Mouse (Mus musculus) embryo, embryonic 10 days (tissue): ENCODE measurements around the gene Foxd1.

Experiments
- DNase-seq: peaks from one replicate; pipeline ENCODE4 v3.0.0-alpha.2; 2015; ENCODE audit warnings: low spot score

Foxd1 gene

DNA sequence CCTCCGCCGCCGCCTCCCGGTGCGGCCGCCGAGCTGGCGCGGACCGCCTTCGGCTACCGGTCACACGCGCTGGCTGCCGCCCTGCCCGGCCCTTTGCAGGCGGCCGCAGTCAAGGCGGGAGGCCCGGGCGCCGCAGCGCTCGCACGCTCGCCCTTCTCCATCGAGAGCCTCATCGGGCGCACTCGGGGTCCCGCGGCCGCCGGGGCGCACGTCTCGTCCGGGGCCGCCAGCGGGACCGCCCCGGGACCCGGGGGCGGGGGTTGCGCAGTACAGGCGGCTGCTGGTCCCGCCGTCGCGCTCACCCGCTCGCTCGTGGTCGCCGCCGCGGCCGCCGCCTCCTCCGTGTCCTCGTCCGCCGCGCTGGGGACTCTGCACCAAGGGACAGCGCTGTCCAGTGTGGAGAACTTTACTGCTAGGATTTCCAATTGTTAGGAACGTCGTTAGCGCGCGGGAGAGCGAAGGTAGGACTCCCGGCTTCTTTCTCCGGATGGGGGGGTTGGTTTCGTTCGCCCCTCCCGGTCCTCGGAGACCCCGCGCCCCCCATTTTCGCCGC, 1.6 kb downstream of the Foxd1 start:
- DNase-seq: peak; percentile 61

DNA sequence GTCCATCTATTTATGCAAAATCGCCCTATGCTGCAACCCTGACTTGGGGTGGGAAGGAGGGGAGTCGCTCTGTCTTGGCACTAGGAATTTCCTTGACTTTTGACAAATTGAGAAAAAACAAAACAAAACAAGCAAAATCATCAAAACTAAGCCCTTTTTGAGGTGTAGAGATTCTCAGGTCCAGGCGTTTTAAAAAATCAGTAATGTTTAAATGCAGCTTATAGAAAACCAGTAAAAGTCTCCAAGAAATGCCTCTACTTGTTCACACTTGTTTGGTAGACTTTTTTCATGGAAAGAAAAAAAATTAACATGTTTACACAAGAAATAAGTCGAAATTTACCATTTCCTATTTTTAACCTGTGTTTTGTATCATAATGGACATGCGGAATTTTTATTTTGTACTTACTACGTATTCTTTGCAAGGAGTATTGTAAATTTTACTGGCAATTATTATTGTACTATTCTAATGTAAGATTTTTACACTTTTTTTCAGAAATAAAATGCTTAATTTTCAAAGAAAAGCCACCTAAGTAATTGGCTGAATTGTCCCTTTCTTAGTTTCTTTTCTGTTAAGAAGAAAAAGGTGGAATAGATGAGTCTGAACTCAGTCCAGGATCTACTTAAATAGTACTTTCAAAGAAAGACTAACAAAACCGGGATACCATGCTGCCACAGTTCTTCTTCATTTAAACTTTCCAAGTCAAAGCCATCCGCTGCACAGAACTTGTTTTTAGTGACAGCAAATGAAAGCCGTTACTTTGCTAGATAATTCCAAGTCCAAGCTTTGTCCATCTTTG, 2.3 kb downstream of the Foxd1 start:
- no peak for DNase-seq

DNA sequence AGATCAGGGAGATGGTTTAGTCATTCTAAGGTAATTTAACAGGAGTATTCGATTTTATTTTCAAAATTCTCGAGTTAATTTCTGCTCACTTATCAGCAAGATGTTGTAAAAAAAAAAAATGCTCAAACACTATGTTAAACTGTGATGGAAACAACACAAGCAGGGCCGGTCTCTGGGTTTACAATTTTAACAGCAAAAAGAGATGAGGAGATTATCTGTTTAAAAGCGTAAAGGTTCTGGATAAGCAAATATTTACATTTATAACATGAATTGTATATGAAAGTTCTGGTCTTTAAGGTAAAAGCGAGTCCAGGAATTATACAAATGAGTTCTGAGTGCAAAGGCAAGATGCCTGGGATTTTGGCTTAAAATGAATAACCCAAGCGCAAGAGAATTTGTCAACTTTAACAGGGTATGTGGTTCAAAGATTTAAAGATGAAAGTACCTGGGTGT, 3.0 kb downstream of the Foxd1 start:
- DNase-seq: no peak

DNA sequence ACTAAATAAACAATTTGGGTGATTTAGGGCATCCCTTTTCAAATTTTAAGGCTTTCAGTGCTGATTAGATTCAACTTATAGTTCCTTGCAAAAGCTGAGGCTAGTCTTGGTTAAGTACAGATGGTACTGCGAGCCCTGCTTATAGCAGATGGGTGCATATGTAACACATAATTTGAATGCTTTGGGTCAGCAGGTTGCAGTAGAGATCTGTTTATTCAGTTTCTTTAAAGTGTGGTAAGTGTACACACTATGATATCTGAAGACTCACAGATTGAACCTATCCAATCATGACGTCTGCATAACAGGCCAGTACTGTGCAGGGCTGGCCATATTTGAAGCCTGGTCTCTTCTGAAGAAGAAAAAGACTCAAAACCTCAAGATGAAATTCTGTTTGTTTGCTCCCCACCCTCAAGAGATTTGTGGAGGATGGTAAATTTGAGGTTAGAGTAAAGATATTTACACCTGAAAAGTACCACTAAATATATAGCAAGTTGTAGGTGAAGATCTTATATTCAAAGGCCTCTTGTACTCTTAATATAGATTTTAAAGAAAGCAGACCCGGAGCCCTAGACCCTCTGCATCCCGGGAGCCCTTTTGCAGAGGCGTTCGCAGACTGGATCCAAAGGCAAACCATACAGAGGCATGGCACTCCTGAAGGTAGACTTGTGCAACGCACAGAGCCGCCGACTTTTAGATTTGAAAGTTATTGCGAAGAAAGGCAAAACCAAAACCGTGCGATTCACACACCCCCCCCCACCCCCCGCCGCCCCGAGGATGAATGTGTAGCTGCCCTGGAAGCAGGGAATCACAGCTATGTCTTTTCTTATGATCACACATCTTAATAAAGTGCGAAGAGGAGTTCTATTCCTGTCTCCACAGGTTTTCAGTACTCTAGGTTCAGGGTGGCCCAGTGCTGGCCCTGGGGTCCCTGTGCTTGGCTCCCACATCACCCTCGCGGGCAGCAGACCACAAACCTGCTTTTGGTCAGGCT, 3.7 kb downstream of the Foxd1 start:
- DNase-seq: no peak

DNA sequence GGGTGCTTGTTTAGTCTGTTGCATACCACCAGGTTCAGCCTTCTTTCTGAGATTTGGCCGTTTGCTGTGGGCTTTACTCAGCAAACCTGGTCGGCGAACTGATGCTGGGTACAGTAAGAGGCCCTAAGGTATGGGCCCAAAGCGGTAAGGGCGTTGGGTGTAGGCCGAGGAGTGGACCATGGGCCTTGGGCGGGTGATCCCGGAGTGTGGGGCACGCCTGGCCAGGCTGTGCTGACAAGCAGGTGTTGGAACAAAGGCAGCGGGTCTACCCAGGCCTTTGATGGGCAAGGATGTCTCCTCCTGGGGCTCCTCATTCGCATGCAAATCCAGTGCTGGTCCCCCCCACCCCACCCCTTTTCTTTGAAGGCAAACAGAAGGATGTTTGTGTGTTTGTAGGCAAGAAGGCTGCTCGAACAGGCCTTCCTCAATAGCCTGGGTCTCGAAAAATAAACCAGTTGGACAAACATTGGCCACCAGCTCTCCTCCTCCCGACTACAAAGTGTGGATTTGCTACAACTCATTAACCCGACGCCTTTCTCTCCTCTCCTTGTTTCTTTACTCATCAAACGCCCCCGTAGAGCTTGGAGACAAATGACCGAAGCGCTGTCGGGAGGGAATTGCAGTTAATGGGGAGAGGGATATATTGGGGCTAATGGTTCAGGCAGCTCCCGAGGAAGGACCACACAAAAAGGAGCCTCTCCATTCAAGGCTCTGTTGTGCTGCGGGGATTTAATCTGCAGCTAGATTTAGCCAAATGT, 4.6 kb downstream of the Foxd1 start:
- DNase-seq: peak; percentile 64

DNA sequence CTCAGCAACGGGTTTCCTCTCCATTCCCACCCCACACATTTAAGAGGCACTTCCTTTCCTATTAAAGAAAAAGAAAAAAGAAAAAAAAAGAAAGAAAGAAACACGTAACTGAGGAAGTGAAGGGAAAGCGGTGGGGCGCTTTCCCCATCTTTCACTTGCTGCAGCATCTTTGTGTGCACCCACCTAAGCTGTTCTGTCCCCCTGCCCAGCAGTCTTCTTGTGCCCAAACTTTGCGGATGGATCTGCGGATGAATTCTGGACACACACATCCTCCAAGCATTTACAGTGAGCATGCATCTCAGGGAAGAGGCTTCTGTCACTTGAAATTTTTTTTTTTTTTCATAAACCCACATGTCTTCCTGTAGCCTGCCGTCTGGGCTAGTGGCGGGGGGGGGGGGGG, 5.3 kb downstream of the Foxd1 start:
- DNase-seq: peak; percentile 57

DNA sequence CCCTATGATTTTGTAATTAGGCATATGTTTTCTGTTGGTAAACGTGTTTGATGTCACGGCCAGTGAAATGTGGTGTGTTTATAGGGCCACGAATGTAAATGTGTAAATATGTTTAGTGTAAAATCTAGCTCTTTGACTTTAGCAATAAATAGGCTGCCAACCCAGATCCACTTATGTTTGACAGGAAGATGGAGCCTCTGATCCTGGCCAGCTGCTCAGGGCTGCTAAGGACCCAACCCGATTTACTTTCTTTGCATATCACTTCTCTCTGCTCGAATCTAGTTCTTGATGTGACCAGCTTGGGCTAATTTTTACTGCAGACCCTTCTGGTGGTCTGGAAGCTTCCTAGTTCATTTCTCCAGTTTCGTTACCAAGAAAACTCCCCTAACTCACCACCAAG, 6.3 kb downstream of the Foxd1 start:
- DNase-seq: no peak

DNA sequence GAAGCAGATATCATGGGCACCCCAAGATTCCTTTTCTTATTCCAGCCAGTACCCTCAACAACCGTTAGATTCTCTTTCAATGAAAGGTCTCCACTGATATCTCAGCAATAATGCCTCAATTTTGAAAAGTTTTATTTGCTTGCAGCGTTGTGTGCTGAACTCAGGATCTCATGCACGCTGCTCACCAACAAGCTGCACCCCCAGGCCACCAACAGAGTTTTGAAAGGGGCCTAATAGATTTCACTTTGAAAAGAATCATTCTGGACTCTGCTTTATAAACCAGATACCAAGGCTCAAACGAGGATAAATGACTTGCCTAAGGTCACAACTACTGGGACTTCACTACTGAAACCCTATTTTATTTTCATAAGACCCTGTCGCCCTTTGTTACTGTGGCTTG, 7.1 kb downstream of the Foxd1 start:
- no peak for DNase-seq

DNA sequence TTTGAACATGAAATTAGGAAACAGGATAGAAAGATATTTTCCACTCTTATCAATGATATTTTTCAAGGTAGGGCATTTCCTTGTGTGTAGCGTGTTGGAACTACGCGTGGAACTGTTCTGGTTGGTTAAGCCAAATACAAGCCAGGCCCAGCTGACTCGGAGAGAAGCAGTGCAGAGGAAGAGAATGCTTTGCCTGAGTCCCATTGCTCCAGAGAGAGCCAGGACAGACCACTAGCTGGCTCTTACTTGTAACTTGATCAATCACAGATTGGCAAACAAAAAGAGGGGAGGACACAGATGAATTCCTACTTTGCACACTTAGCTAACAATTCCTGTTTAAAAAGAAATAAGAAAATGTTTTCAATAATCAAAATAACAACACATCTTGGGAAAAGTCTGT, 9.0 kb downstream of the Foxd1 start:
- DNase-seq: peak; percentile 58

DNA sequence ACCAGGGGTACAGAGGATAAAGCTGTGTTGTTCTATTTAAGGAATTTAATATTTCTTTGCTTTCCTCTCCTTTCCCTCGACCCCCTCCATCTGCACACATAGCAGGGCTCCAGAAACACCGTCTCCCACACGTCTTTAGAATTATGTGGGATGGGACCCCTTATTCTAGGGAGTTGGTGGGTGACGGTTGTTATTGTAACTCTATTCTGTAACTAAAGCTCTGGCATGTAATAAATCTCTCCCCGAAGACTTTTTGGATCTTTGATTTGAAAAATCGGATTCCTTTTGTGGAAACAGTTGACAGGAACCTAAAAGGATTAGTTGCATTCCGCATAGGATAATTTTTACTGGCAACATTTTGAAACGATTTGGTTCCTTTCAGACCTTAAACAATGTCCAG, 11.0 kb downstream of the Foxd1 start:
- DNase-seq: no peak

DNA sequence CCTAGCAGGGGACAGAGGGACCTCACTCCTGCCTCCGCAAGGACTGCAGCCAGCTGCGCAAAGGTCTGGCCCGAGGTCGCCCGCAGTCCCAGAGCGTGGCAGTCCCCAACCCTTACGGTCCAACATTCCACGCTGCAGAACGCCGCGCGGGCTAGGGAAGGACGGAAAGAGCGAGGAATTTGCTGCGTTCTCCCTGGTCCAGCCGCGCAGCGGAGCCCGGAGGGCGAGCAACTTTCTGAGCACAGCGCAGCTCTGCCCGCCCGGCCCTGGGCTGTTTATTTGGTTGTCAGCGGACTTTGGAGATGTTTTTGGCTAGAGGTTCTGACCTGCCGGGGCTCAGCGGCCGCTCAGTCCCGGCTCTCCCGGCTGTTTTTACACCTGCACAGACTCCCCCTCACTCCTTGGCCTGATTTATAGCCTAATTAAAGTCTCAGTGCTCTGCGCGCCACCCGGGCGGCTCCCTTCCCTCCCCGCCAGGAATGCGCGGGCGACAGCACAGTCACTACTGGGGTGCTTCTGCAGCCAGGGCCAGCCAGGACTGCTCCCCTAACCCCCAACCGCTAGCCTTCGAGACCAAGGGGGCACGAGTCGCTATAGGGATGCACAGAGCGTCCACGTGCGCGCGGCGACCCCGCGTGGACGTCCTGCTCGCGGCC, 11.9 kb downstream of the Foxd1 start:
- DNase-seq: peak; percentile 51

DNA sequence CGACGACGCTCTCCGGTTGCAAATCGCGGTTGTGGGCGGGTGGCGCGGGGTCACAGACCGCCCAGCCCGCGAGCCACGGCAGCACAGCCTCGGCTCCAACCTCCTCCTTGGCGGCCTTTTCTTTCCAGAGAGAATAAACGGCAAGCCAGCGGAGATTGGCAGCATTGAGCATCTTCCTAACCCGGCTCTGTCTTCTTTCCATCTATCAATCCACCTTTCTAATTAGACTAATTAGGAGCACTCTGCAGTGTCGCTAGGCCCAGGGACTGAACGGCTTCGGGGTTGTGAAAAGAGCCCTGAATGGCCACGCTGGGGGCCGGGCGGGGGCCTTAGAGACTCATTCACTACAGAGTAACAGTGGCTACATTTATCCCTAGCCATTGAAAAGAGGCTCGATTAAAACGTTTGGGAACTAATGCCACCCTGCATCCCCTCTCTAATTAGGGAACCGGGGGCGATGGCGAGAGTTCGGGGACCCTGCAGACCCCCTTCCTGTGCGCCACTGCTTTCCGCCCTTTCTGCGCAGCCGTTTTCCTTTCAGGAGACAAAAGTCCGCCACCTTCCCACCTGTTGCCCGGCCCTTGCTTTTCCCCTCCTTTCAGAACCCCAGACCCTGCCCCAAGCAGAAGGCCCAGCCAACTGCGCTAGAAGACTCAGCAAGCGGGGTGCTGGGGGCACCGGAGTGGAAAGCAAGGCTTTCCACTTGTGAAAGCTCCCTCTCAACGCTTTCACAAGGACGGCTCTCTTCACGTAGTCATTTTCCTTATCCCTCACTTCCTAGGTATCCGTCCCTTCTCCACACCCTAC, 12.6 kb downstream of the Foxd1 start:
- DNase-seq: peak; percentile 58

DNA sequence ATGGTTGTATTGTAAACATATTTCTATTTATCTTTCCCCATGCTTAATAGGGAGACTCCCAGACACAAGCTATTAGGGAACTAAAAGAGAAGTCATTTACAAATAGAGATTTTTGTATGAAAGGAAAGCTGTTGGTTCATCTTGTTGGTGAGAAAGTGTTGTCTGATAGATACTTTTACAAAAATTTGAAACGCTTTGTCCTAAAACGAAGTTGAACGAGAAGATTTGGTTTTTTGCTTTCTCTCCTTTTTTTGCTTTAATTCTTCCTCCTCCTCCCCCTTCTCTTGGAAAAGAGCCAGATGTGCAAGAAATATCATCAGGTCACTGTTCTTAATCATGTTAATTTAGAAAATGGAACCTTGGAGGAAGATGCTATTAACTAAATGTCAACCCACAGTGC, 13.6 kb downstream of the Foxd1 start:
- DNase-seq: no peak

DNA sequence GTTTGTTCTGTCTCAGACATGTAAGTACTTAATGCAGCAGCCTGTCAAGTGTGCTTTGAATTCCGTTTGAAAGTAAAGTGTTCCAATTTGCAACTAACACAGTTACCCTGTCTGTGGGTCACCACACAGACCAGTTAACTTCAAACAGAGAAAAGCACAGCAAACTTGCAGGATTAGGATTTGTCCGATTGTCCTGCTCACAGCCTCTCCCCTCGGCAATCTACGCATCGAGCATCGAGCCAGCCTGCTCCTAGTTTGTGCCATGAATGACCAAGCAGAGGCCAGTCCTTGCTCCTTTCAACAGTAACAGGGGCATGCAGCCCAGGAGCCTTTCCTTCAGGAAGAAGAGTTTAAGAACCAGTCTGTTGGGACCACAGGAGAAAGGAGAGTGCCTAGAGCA, 15.0 kb downstream of the Foxd1 start:
- DNase-seq: no peak

DNA sequence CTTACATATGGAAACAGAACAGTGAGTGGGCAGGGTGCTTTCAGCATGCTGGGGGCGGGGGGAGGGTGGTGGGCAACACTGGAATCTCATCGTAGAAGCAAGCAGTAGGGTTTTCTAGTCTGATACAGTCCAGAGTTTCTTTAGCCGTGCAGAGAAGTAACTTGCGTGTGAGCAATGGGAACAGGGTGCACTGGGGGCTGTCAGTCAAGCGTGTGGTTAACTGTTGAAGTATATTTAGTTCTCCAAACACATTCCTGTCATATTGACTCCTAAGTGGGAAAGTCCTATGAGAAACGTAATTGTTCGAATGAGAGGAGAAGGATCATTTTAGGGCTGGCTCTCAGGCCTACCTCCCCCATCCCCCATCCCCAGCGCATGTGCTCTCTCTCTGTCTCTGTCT, 20.5 kb downstream of the Foxd1 start:
- no peak for DNase-seq

DNA sequence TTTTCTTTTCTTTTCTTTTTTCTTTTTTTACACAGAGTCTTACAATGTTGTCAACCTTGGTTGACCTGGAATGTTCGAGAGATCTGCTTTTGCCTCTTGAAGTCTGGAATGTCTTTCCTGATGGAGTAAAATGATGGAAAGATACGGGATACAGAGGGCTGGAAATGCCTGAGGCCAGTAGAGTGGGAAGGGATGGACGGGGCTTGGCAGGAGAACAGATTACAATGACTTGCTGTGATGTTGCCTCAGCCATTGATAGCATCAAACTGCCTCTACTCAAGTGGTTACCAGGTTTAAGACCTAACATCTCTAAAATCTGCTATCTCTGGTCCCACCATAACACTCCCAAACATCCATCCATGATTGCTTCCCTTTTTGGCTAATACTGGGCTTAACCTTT, 20.9 kb downstream of the Foxd1 start:
- DNase-seq: no peak

DNA sequence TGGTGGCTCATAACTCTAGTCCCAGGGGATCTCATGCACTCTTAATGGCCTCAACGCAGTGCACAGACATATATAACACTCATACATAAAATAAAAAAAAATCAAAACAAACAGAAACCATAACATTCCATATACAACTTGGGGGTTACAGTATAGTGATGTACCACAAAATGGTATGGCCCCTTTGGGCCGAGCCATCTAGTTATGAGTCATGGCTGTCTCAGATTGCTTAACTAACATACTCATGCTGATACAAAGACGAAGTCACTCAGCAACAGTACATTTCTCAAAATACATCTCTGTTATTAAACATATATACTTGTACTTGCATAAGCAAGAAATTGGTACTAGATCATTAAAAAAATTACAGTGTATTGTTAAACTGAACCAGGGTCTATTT, 23.7 kb downstream of the Foxd1 start:
- no peak for DNase-seq

DNA sequence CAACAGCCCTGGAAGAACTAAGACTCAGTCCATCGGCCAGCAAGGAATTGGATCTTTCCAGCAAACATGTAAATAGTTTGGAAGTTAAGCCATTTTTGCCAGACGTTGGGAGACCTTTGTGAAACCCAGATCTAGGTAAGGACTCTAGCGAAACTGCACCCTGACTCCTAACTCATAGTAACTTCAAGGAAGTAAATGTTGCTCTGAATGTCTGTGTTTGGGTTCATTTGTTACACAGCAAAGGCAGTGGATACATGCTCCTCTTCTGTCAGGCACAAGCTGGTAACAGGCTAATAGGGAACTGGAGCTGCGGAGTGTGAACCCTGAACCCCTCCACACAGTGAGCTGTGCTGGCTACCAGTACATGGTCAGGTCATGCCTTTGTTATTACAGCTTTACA, 28.7 kb downstream of the Foxd1 start:
- no peak for DNase-seq

DNA sequence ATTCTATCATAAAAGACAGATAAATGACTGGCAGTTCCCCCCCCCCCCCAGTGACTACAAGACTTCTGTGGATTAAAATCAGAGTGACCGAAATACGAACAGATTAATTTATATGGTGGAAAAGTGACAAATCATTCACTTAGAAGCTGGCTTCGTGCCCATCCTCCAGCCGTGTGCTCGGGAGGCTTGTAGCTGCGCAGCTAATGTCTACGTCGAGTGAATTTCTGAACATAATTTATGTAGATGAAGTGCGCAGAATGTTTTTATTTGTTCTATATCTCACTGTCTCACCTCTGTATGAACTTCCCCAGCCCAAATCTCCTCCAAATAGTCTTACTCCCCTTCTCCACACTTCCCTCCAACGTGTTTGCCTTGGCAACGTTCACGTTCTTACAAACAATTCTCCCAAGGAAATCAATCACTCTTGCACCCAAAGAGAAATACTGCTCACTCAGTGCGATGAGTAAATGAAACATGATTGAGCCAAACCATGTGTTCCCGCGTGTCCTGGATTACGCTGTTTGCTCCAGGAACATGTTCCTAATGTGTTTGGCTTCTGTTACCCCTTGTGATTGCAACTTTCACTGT, 30.0 kb downstream of the Foxd1 start:
- DNase-seq: no peak

DNA sequence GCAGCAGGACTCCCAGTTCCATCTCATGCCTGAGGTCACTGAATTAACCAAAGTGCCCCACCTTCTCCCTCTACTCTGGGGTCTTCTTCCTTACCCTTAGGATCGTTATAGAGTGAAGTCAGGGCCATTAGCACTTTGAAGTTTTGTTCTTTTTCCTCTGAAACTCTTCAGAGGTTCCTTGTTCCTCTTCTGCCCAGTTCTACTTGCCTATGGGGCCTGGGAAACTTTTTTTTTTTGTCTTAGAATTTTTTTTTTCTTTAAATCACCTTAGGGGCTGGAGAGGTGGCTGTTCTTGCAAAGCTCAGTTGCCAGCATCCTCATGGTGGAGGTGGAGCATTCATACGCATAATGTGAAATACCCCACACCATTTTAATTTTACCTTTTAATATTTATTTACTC, 31.8 kb downstream of the Foxd1 start:
- DNase-seq: no peak
